Mouse (Mus musculus): ENCODE data around the gene Ckap5.
"Not testable (repeated sequence)": the region's sequence is repeated elsewhere in the genome, so short reads cannot be mapped to it uniquely, and the experiment has no call there.

The Ckap5 gene

DNA sequence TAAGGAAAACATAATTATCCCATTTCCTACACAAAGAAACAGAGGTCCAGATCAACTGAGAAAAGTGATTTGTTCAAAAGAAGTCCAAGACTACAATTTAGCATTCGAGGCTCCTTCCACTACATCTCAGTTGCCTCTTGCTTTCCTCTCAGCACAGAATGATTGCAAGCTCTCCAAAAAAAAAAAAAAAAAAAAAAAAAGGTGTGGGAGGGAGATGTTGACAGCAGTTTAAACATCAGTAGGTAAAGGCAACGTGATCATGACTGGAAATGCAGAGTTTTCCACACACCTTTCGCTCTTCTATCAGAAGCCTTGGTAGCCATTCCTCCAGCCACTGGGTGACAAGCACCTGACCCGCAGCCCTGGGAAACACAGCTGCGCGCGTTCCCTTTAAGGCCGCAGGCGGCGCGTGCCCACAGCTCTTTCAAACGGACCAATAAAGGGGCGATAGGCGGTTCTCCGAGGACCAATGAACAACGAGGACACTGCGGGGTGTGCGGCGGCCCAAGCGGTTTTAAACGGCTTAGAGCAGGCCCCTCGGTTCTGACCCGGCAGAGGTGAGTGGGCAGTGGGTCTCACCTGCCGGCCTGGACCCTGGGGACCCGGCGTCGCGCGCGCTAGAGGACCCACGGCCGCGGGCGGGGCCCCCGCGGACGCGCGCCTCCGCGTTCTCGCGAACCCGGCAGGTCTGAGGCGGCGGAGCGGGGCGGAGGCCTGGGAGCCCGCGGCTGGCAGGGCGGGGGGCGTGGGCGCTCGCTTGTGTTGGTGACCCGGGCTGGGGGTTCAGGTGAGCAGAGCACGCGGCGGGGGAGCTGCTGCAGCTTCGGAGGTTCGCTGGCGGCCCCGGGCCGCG lies at the start of gene Ckap5:
TSS of gene Ckap5 (plus strand) at position 469 of the 853 bp plus-strand sequence.
- DNase-seq (ENCODE audit: low spot score): peak; percentile 89

DNA sequence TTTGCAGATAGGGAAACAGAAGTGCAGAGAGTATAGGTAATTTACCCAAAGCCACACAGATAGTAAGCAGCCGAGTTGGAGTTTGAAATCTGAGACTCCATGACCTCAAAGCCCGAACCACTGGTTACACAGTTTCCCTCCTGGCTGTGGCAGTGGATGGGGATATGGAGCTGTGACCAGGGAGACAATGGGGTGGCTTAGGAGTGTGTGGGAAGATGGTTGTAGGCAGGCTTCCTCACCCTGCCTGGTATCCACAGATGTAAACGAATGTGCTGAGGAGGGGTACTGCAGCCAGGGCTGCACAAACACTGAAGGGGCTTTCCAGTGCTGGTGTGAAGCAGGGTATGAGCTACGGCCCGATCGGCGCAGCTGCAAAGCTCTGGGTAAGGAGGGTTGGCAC lies 49.7 kb upstream of the Ckap5 start:
- DNase-seq (ENCODE audit: low spot score): no peak

- DNase-seq (ENCODE audit: low spot score): no peak
Measured at GRCm38 (mm10) chr2:91480399-91480801, 46.2 kb upstream of the Ckap5 start.

GRCm38 (mm10) chr2:91480805-91481514 lies 45.6 kb upstream of the Ckap5 start:
- peak; percentile 48 for DNase-seq (ENCODE audit: low spot score)

DNA sequence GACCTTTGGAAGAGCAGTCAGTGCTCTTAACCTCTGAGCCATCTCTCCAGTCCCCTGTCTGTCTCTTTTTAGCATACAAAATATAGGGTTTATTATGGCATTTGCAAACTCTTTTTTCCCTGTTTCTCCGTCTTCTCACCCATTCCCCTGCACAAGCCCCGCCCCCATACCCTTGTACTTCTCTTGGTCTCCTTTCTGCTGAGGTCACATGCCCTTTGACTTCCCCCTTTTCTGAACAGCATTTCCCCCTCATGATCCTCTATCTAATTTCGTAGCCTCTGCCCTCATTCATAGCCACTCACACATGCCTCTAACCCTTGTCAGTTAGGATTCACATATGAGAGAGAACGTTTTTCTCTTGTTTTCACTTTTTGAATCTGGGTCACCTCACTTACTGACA lies 41.9 kb upstream of the Ckap5 start:
- DNase-seq (ENCODE audit: low spot score): no peak

GRCm38 (mm10) chr2:91485256-91485655 lies 41.3 kb upstream of the Ckap5 start:
- DNase-seq (ENCODE audit: low spot score): no peak

- not testable (repeated sequence) for DNase-seq (ENCODE audit: low spot score)
Measured at GRCm38 (mm10) chr2:91487295-91487694, 39.3 kb upstream of the Ckap5 start.

GRCm38 (mm10) chr2:91492071-91492635 lies 34.4 kb upstream of the Ckap5 start:
- DNase-seq (ENCODE audit: low spot score): no peak

- DNase-seq (ENCODE audit: low spot score): no peak
Measured at GRCm38 (mm10) chr2:91493981-91494380, 32.6 kb upstream of the Ckap5 start.

- DNase-seq (ENCODE audit: low spot score): no peak
Measured at GRCm38 (mm10) chr2:91498093-91498719, 28.4 kb upstream of the Ckap5 start.

DNA sequence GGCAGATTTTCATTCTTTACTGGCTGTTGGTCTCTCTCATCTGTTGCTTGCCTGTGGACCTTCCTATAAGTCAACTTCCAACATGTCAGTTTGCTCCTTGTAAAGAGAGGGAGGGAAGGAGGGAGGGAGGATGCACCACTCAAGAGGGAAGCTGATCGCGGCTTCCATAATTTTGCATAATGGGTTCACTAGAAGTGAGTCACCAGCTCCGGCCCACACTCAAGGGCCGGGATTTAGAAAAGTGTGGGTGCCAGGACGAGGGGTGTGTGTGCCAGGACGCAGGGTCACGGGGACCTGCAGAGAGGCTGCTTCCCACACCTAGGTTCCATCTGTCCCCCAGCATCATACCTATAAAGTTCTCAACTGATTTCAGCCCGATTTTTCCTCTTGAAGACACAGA lies 18.5 kb upstream of the Ckap5 start:
- DNase-seq (ENCODE audit: low spot score): no peak

DNA sequence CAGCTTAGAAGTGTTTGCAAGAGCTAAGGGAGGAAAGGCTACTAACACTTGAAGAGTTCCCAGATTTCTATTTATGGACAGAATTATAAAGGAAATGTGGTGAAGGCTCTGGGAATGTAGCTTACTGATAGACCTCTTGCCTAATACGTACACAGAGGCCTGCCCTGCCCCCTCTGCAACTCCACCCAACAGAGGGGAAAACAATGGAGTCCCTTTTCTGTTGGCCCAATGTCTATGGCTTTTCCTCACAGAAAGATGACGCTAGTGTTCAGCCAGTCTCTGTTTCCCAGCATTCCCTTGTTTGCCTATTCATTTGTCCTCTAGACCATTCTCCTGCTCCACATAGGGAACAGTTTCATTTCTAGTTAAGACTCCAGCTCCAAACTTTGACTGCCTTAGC lies 9.4 kb upstream of the Ckap5 start:
- DNase-seq (ENCODE audit: low spot score): no peak

DNA sequence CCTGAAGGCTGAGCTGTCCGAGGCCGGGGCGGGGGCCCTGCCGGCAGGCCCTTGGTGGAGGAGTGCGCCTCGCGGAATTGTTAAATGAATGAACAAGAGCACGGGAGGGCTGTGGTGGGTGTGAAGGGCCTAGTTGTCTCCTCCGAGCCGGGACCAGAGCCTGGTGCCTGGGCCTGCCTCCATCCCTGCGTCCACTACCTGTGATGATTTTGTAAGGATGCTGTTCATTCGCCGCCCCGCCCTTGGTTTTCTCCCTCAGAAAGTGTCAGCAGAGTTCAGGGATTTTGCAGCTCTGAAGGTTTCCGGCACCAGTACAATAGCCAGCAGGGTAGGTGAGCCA lies 555 bp downstream of the Ckap5 start:
- peak; percentile 29 for DNase-seq (ENCODE audit: low spot score)

DNA sequence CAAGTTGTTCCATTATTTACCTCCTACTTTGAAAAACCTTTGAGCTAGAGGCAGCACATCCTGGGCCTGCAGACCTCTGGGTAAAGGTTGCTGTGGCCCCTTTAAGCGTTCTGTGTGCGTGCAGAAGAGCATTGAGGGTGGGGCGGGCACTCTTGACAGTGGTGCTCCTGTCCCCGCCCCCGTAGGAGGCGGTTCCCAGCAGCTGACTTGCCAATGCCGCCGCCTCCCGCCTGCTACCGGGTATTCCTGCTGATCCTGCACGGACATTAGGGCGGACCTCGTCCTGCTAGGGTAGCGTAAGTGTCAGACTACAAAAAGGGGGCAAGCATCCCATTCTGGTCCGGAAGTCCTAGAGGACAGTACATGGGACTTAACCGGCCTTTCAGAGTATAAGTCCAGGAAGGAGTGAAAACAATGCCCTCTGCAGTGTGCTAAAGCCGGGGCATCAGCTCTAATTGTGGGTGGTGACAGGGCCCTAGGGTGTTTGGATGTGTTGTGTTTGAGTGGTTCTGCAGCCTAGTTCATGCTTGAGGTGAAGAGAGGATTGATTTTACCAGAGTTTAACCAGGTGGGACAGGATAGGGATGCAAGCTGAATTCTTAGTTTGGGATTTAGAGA lies 11.1 kb downstream of the Ckap5 start:
- DNase-seq (ENCODE audit: low spot score): peak; percentile 80

DNA sequence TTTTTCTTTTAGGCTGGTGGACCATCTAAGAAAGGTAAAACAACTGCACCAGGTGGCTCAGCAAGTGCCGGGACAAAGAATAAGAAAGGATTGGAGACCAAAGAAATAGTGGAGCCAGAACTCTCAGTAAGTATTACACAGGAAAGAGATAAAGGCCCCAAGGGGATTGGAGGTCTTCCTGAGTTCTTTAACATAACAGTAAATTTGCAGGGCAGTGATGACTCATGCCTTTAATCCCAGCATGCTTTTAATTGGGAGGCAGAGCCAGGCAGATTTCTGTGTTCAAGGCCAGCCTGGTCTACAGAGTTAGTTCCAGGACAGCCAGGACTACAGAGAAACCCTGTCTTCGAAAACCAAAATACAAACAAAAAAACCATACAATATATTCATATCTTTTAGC lies 41.6 kb downstream of the Ckap5 start:
- no peak for DNase-seq (ENCODE audit: low spot score)

- no peak for DNase-seq (ENCODE audit: low spot score)
Measured at GRCm38 (mm10) chr2:91580894-91581293, 54.3 kb downstream of the Ckap5 start.

GRCm38 (mm10) chr2:91586242-91586641 lies 59.7 kb downstream of the Ckap5 start:
- DNase-seq (ENCODE audit: low spot score): no peak

DNA sequence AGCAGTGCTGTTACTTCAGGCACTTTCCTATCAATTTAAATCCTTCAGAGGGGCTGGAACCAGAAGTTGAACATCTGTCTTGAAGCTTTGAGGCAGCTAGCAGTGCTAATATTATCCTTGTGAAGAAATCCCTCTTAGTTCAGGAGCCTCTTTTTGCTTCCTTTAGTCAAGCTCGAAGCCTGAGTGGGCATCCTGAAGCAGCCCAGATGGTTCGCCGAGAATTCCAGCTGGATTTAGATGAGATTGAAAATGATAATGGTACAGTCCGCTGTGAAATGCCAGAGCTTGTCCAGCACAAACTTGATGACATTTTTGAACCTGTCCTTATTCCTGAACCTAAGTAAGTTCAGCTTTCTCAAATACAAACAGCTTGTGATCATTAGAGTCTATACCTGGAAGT lies 73.9 kb downstream of the Ckap5 start:
- no peak for DNase-seq (ENCODE audit: low spot score)

DNA sequence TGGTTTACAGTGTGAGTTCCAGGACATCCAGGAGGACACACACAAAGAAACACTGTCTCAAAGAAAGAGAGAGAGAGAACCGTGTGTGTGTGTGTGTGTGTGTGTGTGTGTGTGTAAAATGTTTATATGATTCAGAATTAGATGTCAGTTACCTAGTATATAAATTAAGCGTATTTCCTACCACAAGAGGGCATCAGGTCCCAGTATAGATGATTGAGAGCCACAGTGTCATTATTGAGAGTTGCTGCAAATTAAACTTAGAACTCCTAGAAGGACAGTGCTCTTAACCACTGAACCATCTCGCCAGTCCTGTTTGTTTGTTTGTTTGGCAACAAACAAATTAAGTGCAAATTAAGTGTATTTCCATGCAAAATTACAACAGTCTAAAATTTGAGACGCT lies 75.8 kb downstream of the Ckap5 start:
- DNase-seq (ENCODE audit: low spot score): peak; percentile 11

- DNase-seq (ENCODE audit: low spot score): not testable (repeated sequence)
Measured at GRCm38 (mm10) chr2:91609370-91609769, 82.8 kb downstream of the Ckap5 start.

- DNase-seq (ENCODE audit: low spot score): no peak
Measured at GRCm38 (mm10) chr2:91622356-91622755, 95.8 kb downstream of the Ckap5 start.

DNA sequence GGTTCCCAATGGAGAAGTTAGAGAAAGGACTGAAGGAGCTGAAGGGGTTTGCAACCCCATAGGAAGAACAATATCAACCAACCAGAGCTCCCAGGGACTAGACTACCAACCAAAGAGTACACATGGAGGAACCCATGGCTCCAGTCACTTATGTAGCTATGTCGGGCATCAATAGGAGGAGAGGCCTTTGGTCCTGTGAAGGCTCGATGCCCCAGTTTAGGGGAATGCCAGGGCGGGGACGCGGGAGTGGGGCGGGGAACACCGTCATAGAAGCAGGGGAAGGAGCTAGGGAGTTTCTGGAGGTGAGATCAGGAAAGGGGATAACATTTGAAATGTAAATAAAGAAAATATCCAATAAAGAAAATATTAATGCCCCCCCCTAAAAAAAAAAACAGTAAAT lies 96.8 kb downstream of the Ckap5 start:
- not testable (repeated sequence) for DNase-seq (ENCODE audit: low spot score)
